Mouse (Mus musculus) left cerebral cortex, adult 8-10 months (tissue): Measurements from ENCODE around the gene Rasgef1b. TPM values are rescaled to one million over a fixed set of nuclear protein-coding genes. Genes with fewer than 3 reads are reported as not detected.
A peak's percentile ranks its signal among the peaks of the same experiment; 100 is the strongest.

Experiments used
- DNase-seq, 2 experiments: peaks; one replicate each; pipeline ENCODE4 v3.0.0; 2022; ENCODE audit warnings: low spot score in 2 of 2
- total RNA-seq, 4 experiments: library from RNA; stranded (reverse); gene quantifications; 2 replicates each; pipeline ENCODE4 v1.2.4; 2022

Gene Rasgef1b
- total RNA-seq, 4 experiments from 2014 or later: 83.3 to 103 (median 87.8) TPM

DNA sequence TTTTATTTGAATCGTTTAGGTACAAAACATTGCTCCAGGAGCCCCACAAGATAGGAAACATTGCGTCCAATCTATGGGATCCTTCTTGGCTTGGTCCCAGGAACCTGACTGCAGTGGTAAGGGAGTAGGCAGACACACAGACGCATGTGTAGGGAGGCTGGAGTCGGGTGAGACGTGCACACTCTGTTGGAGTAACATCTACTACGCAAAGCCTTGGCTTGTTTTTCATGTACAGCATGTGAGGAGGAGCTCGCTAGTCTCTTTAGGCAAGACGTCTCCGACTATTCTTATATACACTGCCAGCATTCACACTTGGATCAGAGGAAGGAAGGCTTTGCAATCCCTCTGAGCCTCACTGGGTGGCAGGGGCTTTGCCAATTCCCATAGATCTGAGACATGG is 315.5 kb downstream of the Rasgef1b start:
- DNase-seq: peak in 1 of 2 experiments; percentile 65

DNA sequence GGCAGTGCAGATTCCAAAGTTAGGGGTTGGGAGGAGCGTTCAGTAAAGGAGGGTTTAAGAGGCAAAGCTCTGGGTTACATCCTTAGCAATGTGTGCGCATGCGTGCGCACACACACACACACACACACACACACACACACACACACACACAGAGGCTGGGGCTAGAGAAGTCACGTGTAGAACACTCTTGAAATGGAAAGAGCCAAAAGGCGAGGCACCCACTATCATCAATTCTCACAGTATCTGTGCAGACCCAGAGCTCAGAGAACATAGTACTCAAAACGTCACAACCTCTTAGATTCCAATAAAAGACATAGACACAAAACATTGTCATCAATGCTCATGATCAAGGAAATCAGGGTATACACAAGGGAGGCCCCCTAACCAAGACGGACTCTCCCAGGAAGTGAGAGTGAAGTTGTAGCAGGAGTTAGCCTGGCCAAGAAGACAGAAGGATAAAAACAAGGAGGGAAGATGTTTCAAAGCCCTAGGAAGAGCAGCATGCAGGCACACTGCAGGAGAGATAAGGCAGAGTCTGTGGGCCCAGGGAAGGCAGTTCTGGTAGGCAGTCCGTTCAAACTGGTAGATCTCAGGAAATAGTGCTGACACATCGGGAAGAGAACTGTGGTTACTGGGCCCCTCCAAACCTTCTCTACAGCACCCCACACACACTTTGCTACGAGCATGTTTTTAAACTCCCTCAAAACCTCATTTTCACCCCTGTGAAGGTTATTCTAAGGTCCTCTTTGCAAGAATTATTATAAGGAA is 324.3 kb downstream of the Rasgef1b start:
- DNase-seq: no peak

DNA sequence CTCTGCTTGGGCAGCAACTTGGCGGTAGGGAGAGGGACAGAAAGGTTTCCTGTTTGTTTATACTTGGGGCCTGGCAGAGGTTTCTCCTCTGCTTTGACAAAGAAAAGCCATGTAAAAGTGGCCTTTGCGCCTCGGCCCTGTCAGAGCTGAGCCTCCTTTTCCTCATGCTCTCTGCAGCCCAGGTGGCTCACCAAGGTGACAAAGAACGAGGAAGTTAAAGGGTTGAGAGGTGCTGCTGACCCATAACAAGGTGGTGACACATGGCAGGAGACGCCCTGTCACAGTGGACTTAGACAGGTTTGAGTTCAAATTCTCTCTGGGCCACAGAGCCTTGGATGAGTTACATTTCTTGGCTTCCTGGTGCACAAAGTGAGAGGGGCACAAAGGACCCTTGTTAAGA is 325.5 kb downstream of the Rasgef1b start:
- no peak for DNase-seq

DNA sequence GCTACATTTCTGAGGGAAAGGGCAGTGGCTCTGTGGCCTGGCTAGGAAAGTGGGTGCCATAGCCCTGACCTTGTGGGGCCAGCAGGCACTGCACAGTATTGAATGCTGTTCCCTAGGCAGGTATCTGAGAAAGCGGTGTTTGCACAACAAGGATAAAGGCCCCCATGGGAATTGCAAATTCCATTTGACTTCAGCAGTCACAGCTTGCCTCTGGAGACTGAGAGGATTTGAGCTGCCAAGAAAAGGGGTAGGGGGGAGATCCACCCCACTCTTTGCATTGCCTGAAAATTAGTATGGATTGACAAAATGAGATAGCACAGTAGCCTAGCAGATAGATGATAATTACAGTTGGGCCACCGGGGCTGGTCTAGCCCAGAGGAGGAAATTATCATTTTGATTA is 326.1 kb downstream of the Rasgef1b start:
- no peak for DNase-seq

DNA sequence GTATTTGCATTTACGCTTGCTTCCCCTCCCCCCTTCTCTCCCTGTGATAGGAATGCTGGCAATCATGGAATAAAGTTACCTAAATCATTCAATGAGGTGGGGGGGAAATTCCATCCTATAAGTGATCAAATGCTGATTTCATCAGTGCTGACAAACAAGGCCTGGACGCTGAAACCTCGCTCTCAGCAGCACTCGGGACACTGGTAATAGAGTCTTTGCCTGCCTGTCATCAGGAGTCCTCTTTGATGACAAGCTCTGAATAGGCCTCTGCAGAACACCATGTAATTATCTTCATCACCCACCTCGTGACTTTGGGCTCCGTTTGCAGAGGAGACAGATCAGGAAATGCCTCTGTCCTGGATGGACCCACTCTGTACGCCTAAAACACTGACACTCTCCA is 326.6 kb downstream of the Rasgef1b start:
- no peak for DNase-seq

DNA sequence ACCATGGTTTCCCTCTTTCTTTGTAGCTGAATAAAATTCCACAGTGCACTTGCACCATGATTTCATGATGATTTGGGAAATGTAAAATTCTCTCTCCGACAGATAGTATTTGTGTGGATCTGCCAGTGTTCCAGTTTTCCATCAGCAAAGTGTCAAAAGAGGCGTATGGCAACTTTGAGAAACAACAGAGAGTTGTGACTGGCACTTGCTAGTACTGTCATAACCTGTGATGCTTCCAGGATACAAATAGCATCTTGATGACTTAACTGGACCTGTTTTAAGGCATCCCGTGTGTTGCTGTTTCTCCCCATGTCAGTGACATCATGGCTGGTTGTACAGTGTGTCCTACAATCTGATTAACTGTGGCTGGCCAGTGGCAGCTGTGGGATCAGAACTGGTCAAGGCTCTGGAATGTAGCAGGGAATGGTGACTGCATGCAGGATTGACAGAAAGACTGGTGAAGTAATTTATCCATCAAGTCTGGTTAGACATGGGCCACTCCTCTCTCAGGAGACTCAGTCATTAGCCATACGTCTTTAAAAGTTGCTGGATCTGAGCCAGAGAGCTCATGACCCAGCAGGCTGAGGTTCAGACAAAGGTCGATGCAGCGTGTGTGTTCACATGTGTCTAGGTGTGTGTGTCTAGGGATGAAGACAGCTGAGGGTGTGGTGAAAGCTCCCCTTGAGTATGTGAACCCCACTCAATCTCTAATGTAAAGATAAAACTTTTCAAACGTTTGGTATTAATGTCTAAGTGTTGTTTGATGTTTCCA is 328.8 kb downstream of the Rasgef1b start:
- no peak for DNase-seq

DNA sequence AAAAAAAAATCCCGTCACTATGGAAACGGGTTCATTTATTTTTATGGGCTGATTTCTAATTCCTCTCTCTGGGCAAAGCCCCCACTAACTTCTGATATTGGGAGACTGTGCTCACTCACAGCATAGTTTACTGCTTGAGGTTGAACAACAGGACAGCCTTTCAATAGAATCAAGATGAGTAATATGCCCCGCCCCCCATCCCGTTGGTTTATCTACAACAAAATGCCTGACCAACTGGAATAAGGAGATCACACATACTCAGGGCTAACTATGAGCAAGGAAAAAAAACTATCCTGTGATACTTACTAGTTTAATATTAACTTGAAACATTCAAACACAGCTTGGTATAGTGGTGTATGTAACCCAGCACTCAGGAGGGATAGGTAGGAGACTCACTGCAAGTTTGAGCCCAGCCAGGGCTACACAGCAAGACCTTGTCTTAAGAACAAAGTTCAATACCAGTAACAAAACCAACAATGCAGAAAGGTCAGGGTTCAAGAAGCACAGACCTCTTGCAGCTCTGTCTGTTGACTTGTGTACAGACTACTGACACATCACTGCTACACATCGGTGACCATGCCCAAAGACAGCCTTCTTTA is 330.3 kb downstream of the Rasgef1b start:
- DNase-seq: no peak

DNA sequence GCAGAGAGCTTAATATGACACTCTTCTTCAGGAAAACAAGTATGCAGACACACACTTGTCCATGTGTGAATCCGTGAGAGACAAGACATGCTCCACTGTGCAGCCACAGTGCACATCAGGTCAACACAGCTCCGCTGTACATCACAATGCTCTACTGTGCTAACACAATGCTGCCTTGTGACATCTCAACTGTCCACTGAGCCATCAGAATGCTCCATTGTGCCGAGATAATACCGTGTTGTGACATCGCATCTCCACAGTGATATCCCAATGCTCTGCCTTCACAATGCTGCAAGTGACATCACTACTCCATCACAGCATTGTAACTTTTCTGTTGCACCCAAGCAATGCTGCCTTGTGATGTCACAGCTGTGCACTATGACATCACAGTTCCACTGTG is 334.3 kb downstream of the Rasgef1b start:
- DNase-seq: peak in 1 of 2 experiments; percentile 50

DNA sequence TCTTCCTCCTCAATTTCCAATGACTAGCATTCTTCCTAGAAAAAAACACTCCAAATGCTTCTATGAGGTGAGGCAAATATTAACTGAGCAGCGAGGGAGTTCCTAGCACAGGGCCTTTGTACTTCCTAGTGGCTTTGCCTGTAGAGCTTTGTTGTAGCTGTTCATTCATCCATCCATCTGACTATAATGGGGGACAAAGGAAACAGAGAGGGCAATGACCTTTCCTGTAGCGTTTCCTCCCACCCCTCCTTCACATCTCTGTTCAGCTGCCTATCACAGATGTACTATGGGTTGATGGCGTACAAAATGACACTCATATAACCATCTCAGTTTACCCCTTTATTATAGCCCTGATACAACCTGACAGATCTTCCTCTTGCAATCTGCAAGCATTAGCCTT is 337.3 kb downstream of the Rasgef1b start:
- no peak for DNase-seq

DNA sequence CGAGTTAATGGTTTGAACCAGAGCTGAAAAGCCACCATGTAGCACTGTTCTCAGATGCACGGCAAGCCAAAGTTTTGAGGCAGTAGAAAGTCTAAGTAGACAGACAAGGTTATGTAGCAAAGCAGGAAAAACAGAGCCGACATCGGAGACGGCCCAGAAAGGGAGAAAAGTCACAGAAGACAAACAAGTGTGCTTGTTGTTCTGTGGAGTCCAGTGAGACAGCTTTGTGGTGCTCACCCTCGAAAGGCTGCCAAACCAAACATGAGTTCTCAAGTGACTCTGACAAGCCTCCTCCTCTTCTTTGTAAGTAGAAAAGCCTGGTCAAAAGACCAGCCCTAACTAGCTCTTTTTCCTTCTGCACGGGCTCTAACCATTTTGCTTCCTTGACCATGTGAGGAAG is 338.1 kb downstream of the Rasgef1b start:
- no peak for DNase-seq

DNA sequence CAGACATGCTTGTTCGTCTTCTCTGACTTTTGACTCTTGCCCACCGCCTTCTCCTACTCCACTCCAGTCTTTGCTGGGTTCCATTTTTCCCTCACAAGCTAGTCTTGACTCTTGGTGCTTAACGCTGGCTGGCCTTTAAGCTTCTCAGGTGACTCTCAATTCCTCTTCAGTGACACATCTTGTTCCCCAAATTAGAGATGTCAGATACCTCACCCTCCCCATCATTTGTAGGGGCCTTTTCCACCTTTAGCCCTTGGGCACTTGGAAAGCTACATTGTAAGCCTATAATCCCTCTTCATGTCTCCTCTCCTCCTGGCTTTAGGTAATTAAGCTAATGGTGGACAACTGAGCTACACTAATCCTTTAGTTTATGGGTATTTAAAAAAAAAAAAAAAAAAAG is 338.6 kb downstream of the Rasgef1b start:
- DNase-seq: no peak

DNA sequence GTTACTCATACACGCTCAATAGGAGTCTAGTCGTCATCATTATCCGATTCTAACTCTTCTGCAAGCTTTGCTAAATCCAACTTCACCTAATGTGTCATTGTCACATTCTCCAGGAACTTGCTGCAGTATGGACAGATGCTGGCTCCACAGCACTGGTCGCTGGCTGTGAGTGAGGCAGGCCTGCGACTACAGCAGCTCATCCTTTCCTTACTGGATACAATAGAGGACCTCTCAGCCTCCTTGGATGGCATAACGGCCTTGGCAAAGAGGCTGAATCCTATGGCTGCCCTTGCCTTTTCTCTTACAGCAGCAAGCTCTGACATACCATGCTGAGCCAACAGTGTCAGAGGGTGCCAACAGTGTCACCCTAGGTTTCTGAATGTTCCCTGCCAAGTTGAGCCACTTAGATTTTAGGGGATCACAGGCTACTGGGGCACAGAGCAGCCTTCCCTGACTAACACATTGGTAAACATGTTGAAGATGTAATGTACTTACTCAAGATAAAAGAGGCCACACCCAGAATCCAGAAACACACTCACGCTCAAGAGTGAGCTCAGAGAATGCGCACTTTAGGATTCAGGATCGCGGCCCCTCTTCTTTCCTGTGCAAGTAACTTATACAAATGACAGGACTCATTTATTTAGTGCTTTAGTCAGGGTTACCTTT is 340.1 kb downstream of the Rasgef1b start:
- no peak for DNase-seq

DNA sequence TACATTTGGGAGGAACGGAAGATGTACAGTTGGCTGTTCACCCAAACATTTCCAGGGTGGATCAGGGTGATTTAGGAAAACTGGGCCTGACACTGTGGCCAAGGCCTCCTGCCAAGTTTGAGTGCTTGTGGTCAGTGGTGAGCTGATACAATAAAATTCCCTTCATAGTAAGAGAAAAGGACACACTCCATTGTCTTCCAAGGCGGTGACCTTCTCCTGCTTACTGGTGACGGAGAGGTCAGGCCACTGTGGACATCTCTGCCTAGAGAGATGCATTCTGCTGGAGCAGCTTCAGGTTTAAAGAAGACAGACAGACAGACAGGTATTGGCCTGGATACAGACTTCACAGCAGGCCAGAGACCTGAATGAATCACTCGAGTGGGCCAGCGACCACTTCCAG is 340.7 kb downstream of the Rasgef1b start:
- no peak for DNase-seq

DNA sequence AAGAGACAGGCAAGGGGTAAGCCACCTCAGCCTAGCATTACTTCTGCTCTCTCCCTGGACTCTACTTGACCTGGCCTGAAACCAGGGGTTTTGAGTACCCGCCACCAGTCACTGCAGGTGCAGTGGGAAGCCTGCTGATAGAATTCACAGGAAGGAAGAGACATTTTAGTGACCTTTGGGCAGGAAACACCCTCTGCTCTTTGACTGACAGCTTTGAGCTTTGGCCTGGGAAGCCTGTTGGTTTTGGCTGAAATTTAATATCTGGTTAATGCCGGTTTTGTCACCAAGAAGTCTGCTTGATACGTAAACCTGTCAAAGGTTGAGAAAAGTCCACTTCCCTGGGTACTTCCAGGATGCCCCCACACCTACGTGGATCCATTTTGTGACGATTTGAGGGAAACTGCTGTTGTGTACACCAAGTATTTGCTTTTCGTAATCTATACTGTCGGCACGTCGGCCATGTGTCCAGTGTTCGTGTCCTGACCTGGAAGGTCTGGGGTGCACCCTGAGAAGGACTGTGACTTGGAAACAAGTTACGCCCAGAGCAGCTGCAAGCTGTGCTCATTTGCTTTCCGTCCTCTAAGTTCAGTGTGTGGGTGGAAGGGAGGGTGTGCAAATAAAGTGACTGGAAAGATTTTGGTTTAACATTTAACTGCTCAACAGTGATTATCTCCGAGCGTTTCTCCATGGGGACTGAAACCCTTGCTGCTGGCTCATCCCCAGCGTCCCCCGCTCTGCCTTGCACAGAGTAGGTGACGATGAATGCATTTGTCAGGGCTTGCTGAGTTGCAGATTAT is 341.5 kb downstream of the Rasgef1b start:
- DNase-seq: peak in 1 of 2 experiments; percentile 81

DNA sequence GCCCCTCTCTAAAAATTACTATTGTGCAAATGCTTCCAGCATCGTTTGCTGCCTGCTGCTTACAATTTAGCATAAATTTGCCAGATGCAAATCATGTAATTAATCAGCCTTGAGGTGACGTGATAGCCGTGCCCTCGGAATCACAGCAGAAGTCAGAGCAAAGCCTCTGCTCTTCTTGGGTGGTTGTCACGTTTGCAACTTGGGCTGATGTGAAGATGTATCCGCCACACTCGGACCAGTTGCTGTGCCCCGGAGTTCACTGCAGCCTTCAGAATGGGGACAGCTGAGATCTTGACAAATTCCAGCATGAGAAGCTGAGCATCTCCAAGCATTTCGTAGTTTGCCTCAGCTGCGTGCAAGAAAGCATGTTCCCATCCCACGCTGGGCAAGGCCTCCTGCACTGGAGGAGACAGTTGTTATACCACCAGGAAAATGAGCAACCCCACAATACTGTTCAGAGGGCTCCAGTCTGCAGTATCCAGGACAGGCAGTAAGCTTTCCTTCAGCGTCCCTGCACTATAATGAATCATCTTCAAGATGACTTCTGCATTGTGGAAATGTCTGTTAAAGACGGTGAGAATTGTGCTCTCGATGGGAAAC is 342.5 kb downstream of the Rasgef1b start:
- DNase-seq: peak in 1 of 2 experiments; percentile 38

DNA sequence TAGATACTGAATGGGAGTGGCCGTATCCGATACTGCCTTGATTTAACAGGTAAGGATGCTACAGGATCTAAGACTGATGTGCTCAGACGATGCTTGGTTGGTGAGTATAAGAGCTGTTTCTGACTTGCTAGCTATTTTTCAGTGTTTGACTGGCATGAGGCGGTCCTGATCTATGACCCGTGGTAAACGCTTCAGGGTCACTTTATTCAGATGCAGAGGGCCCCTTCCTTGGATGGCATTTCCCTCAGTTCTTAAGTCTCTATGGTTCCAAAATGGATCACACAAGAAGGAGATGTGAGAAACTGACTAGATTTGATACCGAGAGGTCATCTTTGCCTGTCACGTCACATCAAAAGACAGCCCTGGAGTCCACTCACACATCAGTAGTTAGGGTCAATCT is 343.1 kb downstream of the Rasgef1b start:
- DNase-seq: no peak

DNA sequence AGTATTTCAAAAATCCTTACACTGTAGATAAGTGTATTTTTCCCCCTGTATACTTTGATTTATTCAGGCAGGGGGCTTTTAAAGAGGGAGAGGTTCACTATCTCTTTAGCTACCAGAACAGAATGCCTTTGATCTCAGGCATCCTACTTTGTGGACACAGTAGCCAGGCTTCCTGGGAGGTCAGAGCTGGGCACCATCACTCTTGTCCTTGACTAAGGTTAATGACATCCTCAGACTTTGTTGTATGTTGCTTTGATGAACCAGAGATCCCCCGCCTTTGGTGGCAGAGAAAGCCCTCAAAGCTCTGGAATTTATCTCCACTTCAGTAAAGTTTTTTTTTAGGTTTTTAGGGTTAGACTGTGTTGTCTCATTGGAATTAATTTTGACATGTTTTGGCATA is 343.8 kb downstream of the Rasgef1b start:
- DNase-seq: no peak

DNA sequence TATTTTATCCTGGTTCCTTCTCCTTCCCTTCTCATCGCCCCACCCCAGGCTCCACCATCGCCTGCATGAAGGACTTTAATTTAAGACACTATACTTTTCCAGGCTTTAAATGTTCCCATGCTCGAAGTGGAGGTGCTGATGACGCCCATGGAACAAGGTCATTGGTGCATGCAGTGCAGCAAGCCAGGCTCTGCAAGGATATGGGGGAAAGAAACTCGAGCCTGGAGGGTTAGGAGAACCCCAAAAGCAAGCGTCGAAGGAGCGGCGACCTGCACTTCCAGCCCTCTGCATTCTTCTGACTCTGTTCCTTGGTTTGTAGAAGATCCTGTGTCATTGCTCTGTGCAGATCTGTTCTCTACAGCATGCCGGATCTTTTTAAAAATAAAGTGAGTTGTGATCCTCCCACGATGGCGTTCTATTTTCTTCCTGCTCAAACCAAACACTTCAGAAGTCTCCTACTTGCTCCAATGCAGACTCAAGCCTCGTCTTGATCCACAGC is 345.0 kb downstream of the Rasgef1b start:
- peak in 1 of 2 experiments; percentile 82 for DNase-seq

DNA sequence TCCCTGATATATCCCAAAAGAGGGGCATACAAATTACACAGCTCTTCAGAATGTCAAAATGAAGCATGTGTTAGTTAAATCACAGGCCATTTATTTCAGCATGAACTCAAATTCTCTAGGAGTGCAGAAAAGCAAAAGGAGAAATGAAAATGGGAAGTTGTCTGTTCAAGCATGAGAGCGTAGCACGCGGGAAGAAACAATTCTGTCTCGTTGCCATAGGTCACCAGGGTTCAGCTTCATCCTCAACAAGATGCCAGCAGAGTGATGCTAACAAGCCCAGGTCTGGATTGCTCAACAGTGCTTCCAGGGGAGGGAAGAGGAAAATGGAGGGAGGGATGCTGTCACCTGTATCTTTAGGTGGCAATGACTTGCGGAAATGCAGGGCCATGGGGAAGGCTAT is 346.1 kb downstream of the Rasgef1b start:
- DNase-seq: no peak

DNA sequence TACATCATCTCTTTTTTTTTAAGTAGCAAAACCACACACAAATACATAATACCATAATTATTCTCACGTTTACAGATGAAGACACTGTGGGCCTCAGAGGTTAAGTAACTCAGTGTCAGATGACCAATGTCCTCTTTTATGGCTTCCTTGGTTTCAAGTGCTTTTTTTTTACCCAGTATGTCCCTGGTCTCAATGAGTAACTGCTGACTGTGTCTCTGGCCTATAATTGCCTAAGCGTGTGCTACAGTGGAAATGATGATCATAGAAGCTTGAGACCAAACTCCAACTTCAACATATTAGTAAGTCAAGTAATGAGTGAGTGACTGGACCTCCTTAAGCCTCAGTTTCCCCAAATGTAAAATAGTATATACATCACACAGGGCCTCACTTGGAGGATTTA is 347.2 kb downstream of the Rasgef1b start:
- no peak for DNase-seq
